Mouse (Mus musculus) lung, adult 2 months (tissue): ENCODE results near the gene Lrrc26.

ENCODE experiments used
- CTCF ChIP-seq: fragments of 200-500 bp; IDR thresholded peaks from 2 replicates; pipeline ENCODE4 v1.5.1; 2011; ENCODE audit warnings: mild to moderate bottlenecking, low read length, control low read depth; ENCODE audit not compliant: insufficient read depth
- POLR2A ChIP-seq: fragments of 200-500 bp; IDR thresholded peaks from 2 replicates; pipeline ENCODE4 v1.6.1; 2011; ENCODE audit warnings: low read depth, mild to moderate bottlenecking, control low read depth, low read length, borderline replicate concordance; ENCODE audit errors: extremely low read depth

- TF ChIP-seq CTCF = no peak
- TF ChIP-seq POLR2A = no peak
Observed at GRCm38 (mm10) chr2:25311491-25311891, 21.8 kb downstream of the Lrrc26 start.
